Mouse (Mus musculus) kidney, embryonic 14.5 days (tissue): ENCODE data around the gene Cfb. TPM values are rescaled to one million over a fixed set of nuclear protein-coding genes. Genes with fewer than 3 reads are reported as not detected.

Experiments
- microRNA-seq: library from miRNA; unstranded; fragments of <30 nt; microRNA quantifications from one replicate; pipeline ENCODE4, GENCODE M21; 2016
- polyA plus RNA-seq: library from polyadenylated mRNA; unstranded; fragments of >200 nt; fragmentation: Nextera tagmentation; extraction: Ambion mirVana; gene quantifications from 2 replicates; pipeline ENCODE4 v1.2.1, GENCODE M21; 2014

Gene Cfb
- polyA plus RNA-seq, 1 experiment from 2014 or later = 5.4 TPM

Small RNA genes within 50 kb of the gene (microRNA-seq; reads per million reads assigned to microRNA genes)
- gene Mir6970 (0.63 reads per million), gene Mir6971 (1.5 reads per million), gene Mir6972 (not detected)

Other genes starting within 250 kb of the Cfb start
- gene Egfl8, start 246.5 kb downstream of the Cfb start, polyA plus RNA-seq = 3.2 and 3.6 TPM in 2 replicates
- 33.5 and 39.1 TPM in 2 replicates for gene Ppt2, start 234.0 kb downstream of the Cfb start, polyA plus RNA-seq
- gene Prrt1, start 233.0 kb downstream of the Cfb start, polyA plus RNA-seq = 0.16 and 0.18 TPM in 2 replicates
- gene Fkbpl, start 217.8 kb downstream of the Cfb start, polyA plus RNA-seq = 14.8 and 16.5 TPM in 2 replicates
- 54.6 and 61.7 TPM in 2 replicates for gene Atf6b, start 215.4 kb downstream of the Cfb start, polyA plus RNA-seq
- gene Tnxb, start 192.0 kb downstream of the Cfb start, polyA plus RNA-seq = 0.15 and 0.26 TPM in 2 replicates
- gene C4b, start 118.6 kb downstream of the Cfb start, polyA plus RNA-seq = not detected in 2 replicates
- not detected in 2 replicates for gene Cyp21a1, start 58.0 kb downstream of the Cfb start, polyA plus RNA-seq
- gene Stk19, start 25.6 kb downstream of the Cfb start, polyA plus RNA-seq = 25.2 and 28.7 TPM in 2 replicates
- gene Dxo, start 25.5 kb downstream of the Cfb start, polyA plus RNA-seq = 55.7 and 66.4 TPM in 2 replicates
- gene Skiv2l, start 12.3 kb downstream of the Cfb start, polyA plus RNA-seq = 22.8 and 45.9 TPM in 2 replicates
- 107 and 119 TPM in 2 replicates for gene Nelfe, start 12.1 kb downstream of the Cfb start, polyA plus RNA-seq
- gene Zbtb12, start 17.0 kb upstream of the Cfb start, polyA plus RNA-seq = 2.1 and 3.7 TPM in 2 replicates
- not detected in 2 replicates for gene Gm20547, start 19.5 kb upstream of the Cfb start, polyA plus RNA-seq
- gene C2, start 35.7 kb upstream of the Cfb start, polyA plus RNA-seq = 1.7 and 1.9 TPM in 2 replicates
- 70.5 and 76.9 TPM in 2 replicates for gene Ehmt2, start 36.0 kb upstream of the Cfb start, polyA plus RNA-seq
- 5.4 and 7.7 TPM in 2 replicates for gene Slc44a4, start 51.9 kb upstream of the Cfb start, polyA plus RNA-seq
- gene Neu1, start 68.7 kb upstream of the Cfb start, polyA plus RNA-seq = 19.6 and 23.2 TPM in 2 replicates
- gene Hspa1b, start 96.7 kb upstream of the Cfb start, polyA plus RNA-seq = 0.54 and 0.80 TPM in 2 replicates
- gene Gm20481, start 107.4 kb upstream of the Cfb start, polyA plus RNA-seq = not detected in 2 replicates
- gene Hspa1a, start 109.6 kb upstream of the Cfb start, polyA plus RNA-seq = 4.3 and 4.8 TPM in 2 replicates
- gene Hspa1l, start 110.2 kb upstream of the Cfb start, polyA plus RNA-seq = 0.79 and 1.3 TPM in 2 replicates
- gene Lsm2, start 119.3 kb upstream of the Cfb start, polyA plus RNA-seq = 240 and 246 TPM in 2 replicates
- 96.4 and 137 TPM in 2 replicates for gene Vars, start 138.5 kb upstream of the Cfb start, polyA plus RNA-seq
- gene Vwa7, start 154.1 kb upstream of the Cfb start, polyA plus RNA-seq = 0.13 and 0.28 TPM in 2 replicates
- 6.6 and 10.9 TPM in 2 replicates for gene Sapcd1, start 165.5 kb upstream of the Cfb start, polyA plus RNA-seq
- gene Msh5, start 184.2 kb upstream of the Cfb start, polyA plus RNA-seq = 4.9 and 5.9 TPM in 2 replicates
- 72.1 and 172 TPM in 2 replicates for gene Clic1, start 187.4 kb upstream of the Cfb start, polyA plus RNA-seq
- gene Ddah2, start 196.5 kb upstream of the Cfb start, polyA plus RNA-seq = 355 and 422 TPM in 2 replicates
- 0.20 and 0.30 TPM in 2 replicates for gene Ly6g6c, start 202.9 kb upstream of the Cfb start, polyA plus RNA-seq
- gene Mpig6b, start 203.7 kb upstream of the Cfb start, polyA plus RNA-seq = 0.36 and 0.46 TPM in 2 replicates
- gene Ly6g6e, start 214.4 kb upstream of the Cfb start, polyA plus RNA-seq = 0.81 and 1.3 TPM in 2 replicates
- gene Ly6g6d, start 215.5 kb upstream of the Cfb start, polyA plus RNA-seq = 4.3 and 4.8 TPM in 2 replicates
- 0.31 and 0.34 TPM in 2 replicates for gene Ly6g6f, start 223.1 kb upstream of the Cfb start, polyA plus RNA-seq
- gene Abhd16a, start 226.7 kb upstream of the Cfb start, polyA plus RNA-seq = 73.9 and 85.7 TPM in 2 replicates
- not detected in 2 replicates for gene Ly6g5c, start 245.8 kb upstream of the Cfb start, polyA plus RNA-seq